Mouse (Mus musculus): ENCODE data around the gene Thap3. TPM values are rescaled to one million over a fixed set of nuclear protein-coding genes. Genes with fewer than 3 reads are reported as not detected.

Gene Thap3
- polyA plus RNA-seq, 3 experiments from 2014 or later = 107 to 167 (median 117) TPM

Other genes starting within 250 kb of the Thap3 start
- 10 to 100 TPM; 39.6 to 58.9 (median 48.7) TPM for gene Camta1, start 127.1 kb downstream of the Thap3 start, polyA plus RNA-seq (2017; shearing (Covaris generic))
- gene Dnajc11, start 55.3 kb downstream of the Thap3 start, polyA plus RNA-seq (2017; shearing (Covaris generic)) = 10 to 100 TPM; 28.1 to 33.8 (median 33.5) TPM
- gene Phf13, start 7.3 kb upstream of the Thap3 start, polyA plus RNA-seq (2017; shearing (Covaris generic)) = 1 to 10 TPM; 3.2 to 4.6 (median 4.2) TPM
- gene Klhl21, start 19.8 kb upstream of the Thap3 start, polyA plus RNA-seq (2017; shearing (Covaris generic)) = 1 to 10 TPM; 3.0 to 4.2 (median 3.6) TPM
- 10 to 100 TPM; 16.2 to 26.3 (median 18.9) TPM for gene Zbtb48, start 38.7 kb upstream of the Thap3 start, polyA plus RNA-seq (2017; shearing (Covaris generic))
- not detected for gene Tas1r1, start 49.6 kb upstream of the Thap3 start, polyA plus RNA-seq (2017; shearing (Covaris generic))
- gene Nol9, start 50.3 kb upstream of the Thap3 start, polyA plus RNA-seq (2017; shearing (Covaris generic)) = 10 to 100 TPM in 2 of 3 experiments, 1 to 10 TPM in 1; 7.7 to 22.5 (median 10.2) TPM
- gene Plekhg5, start 83.5 kb upstream of the Thap3 start, polyA plus RNA-seq (2017; shearing (Covaris generic)) = 1 to 10 TPM; 2.5 to 3.7 (median 2.9) TPM
- gene Tnfrsf25, start 126.9 kb upstream of the Thap3 start, polyA plus RNA-seq (2017; shearing (Covaris generic)) = 100 to 1,000 TPM; 125 to 133 (median 127) TPM
- gene Espn, start 163.4 kb upstream of the Thap3 start, polyA plus RNA-seq (2017; shearing (Covaris generic)) = 10 to 100 TPM in 1 of 3 experiments, 1 to 10 TPM in 2; 6.0 to 13.1 (median 9.7) TPM
- not detected for gene Hes2, start 169.9 kb upstream of the Thap3 start, polyA plus RNA-seq (2017; shearing (Covaris generic))
- gene Acot7, start 189.1 kb upstream of the Thap3 start, polyA plus RNA-seq (2017; shearing (Covaris generic)) = 100 to 1,000 TPM; 124 to 249 (median 126) TPM